In the genomic region with DNA sequence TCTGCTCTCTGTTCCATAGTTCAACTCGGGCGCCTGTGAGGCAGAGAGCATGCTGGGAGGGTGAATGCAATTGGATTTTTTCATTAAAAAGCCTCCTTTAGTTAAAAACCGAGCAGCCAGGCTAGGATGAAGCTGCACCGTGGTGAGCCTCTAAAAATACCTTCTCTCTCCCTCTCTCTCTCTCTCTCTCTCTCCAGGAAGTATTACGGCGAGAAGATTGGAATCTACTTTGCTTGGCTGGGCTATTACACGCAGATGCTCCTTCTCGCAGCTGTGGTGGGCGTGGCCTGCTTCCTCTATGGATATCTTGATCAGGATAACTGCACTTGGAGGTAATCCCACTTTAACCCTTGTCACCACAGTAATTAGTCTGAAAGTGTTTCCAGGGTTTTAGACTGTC, we compare ENCODE assay signal across 9 mouse cellular contexts.
A peak's percentile ranks its signal among the peaks of the same experiment; 100 is the strongest.
DNase-seq lines count a peak whose midpoint lies in the region; ATAC-seq and TF ChIP-seq lines count a peak whose summit lies in the region.
"Had no signal": no experiment of that assay in that cellular context is flagged by ENCODE, and none has a peak within 500 bp of the region (broad histone marks: within the 10 kb centered on the region; RNA-seq: fewer than 3 reads in every experiment).

No protein-coding gene starts in this region.

- peak; percentile 45 for DNase-seq in NIH3T3 (ENCODE audit: low read depth)
- peak; percentile 39 to 42 for DNase-seq in frontal cortex, postnatal 10 days (ENCODE audit: low spot score in 2 of 2)
- DNase-seq in spleen, adult 18-20 months = no peak
- no peak for DNase-seq in testis, postnatal 14 days (ENCODE audit: low spot score)
- no peak for DNase-seq in natural killer cell, adult 2 months (ENCODE audit: low spot score in 2 of 2)
- DNase-seq: thymus, adult 2 months had no signal

- H3K36me3 ChIP-seq in hindbrain, embryonic 13.5 days = peaks cover 27% of the 10 kb centered on the region
- H3K36me3 ChIP-seq in hindbrain, embryonic 12.5 days = peaks cover 6% of the 10 kb centered on the region; the same call in 1 of the 2 replicates

- H3K4me3 ChIP-seq in hindbrain, embryonic 13.5 days = no peak overlapping the region
- no peak overlapping the region for H3K4me3 ChIP-seq in hindbrain, embryonic 12.5 days
- no peak overlapping the region for H3K4me3 ChIP-seq in olfactory bulb, adult 2 months (ENCODE audit: insufficient read depth, low read depth, low read length)

- H3K27me3 ChIP-seq in hindbrain, embryonic 13.5 days = no peaks in the 10 kb centered on the region
- no peaks in the 10 kb centered on the region for H3K27me3 ChIP-seq in hindbrain, embryonic 12.5 days

- TF ChIP-seq CTCF in olfactory bulb, adult 2 months (IDR thresholded peaks at IDR 0.05; ENCODE audit: insufficient read depth, low read depth, low read length) = no peak

- H3K9me3 ChIP-seq in hindbrain, embryonic 13.5 days = no peaks in the 10 kb centered on the region
- H3K9me3 ChIP-seq in hindbrain, embryonic 12.5 days (replicated peaks) = no peaks in the 10 kb centered on the region

- no peak overlapping the region for H3K9ac ChIP-seq in hindbrain, embryonic 13.5 days
- H3K9ac ChIP-seq in hindbrain, embryonic 12.5 days = no peak overlapping the region

- H3K4me2 ChIP-seq in hindbrain, embryonic 13.5 days = no peak overlapping the region
- H3K4me2 ChIP-seq in hindbrain, embryonic 12.5 days (replicated peaks) = no peak overlapping the region

- TF ChIP-seq POLR2A in olfactory bulb, adult 2 months (IDR thresholded peaks at IDR 0.05; ENCODE audit: insufficient read depth, low read depth, low read length) = no peak

- ATAC-seq in hindbrain, embryonic 13.5 days (ENCODE audit: low FRiP score) = no peak
- ATAC-seq in hindbrain, embryonic 12.5 days (ENCODE audit: low FRiP score) = no peak

- peaks cover 7% of the 10 kb centered on the region; the same call in 1 of the 2 replicates for H3K4me1 ChIP-seq in hindbrain, embryonic 13.5 days (replicated peaks)
- H3K4me1 ChIP-seq in hindbrain, embryonic 12.5 days = no peaks in the 10 kb centered on the region
- H3K4me1 ChIP-seq in olfactory bulb, adult 2 months (ENCODE audit: control insufficient read depth, insufficient read depth, low read length) = peaks cover 17% of the 10 kb centered on the region

- H3K27ac ChIP-seq in hindbrain, embryonic 13.5 days = peak overlapping the region; percentile 67; the same call in 1 of the 2 replicates
- no peak overlapping the region for H3K27ac ChIP-seq in hindbrain, embryonic 12.5 days
- peak overlapping the region; percentile 32 for H3K27ac ChIP-seq in olfactory bulb, adult 2 months (ENCODE audit: insufficient read depth, low read depth, low read length)

- WGBS in hindbrain, embryonic 13.5 days = 70% methylated on average over 9 of the region's 9 CpGs
- WGBS in hindbrain, embryonic 12.5 days = 64% methylated on average over 9 of the region's 9 CpGs
- WGBS in olfactory bulb, adult 2 months = 9% methylated on average over 9 of the region's 9 CpGs

Comparison
In these comparisons a context has a peak if more than half of its experiments do, and no peak if none do; other contexts are left out.
1. DNase-seq: peak in NIH3T3 (single experiment) and frontal cortex, postnatal 10 days (2 of 2); none in spleen, adult 18-20 months (0 of 2), testis, postnatal 14 days (single experiment) and natural killer cell, adult 2 months (0 of 2).